Mouse (Mus musculus) liver, embryonic 14.5 days (tissue): Measurements from ENCODE around the gene Taf4. TPM values are rescaled to one million over a fixed set of nuclear protein-coding genes. Genes with fewer than 3 reads are reported as not detected.

Source experiments
- ATAC-seq: fragments of 200-750 bp; cut with Nextera tagmentation; 2 replicates; pipeline ENCODE4 v1.8.0; 2017; ENCODE audit warnings: moderate number of reproducible peaks, mild to moderate bottlenecking, moderate library complexity; ENCODE audit not compliant: insufficient read depth
- DNase-seq, 3 experiments: peaks; one replicate each; pipeline ENCODE4 v3.0.0-alpha.2; 2012 to 2013; ENCODE audit warnings: low read depth in 3 of 3, low spot score in 3 of 3
- H3K27ac ChIP-seq: fragments of 300-500 bp; sonication (generic); 2 replicates; pipeline ENCODE4 v1.5.1; 2014; ENCODE audit warnings: moderate library complexity, mild to moderate bottlenecking, control low read depth, inconsistent platforms
- H3K27me3 ChIP-seq: fragments of 300-500 bp; sonication (generic); 2 replicates; pipeline ENCODE4 v1.6.1; 2014; ENCODE audit warnings: mild to moderate bottlenecking, low read length, moderate library complexity; ENCODE audit not compliant: control insufficient read depth, insufficient read depth
- H3K36me3 ChIP-seq: fragments of 300-500 bp; sonication (generic); replicated peaks from 2 replicates; pipeline ENCODE4 v1.6.1; 2014; ENCODE audit warnings: low read depth; ENCODE audit not compliant: control insufficient read depth, insufficient read depth
- H3K4me1 ChIP-seq, 2 experiments: fragments of 200-500 bp in 1 of 2; fragments of 300-500 bp in 1 of 2; sonication (generic) in 1 of 2; replicated peaks; 2 replicates each; pipeline ENCODE4 v1.6.1; 2012 to 2014; ENCODE audit warnings: antibody characterized with exemption in 1 of 2, inconsistent platforms in 1 of 2, low read length in 1 of 2; ENCODE audit not compliant: control insufficient read depth in 2 of 2, insufficient read depth in 2 of 2
- H3K4me2 ChIP-seq: fragments of 300-500 bp; sonication (generic); 2 replicates; pipeline ENCODE4 v1.6.1; 2014; ENCODE audit warnings: low read depth, mild to moderate bottlenecking, control low read depth, moderate library complexity
- H3K4me3 ChIP-seq, 2 experiments: fragments of 200-500 bp in 1 of 2; fragments of 300-500 bp in 1 of 2; sonication (generic) in 1 of 2; 2 replicates each; pipeline ENCODE4 v1.5.1; 2012 to 2014; ENCODE audit warnings: low read depth in 2 of 2, low read length in 2 of 2, mild to moderate bottlenecking in 2 of 2, control low read depth in 1 of 2, inconsistent platforms in 1 of 2, moderate library complexity in 1 of 2; ENCODE audit not compliant: insufficient read depth in 1 of 2
- H3K9ac ChIP-seq: fragments of 300-500 bp; sonication (generic); replicated peaks from 2 replicates; pipeline ENCODE4 v1.6.1; 2014; ENCODE audit warnings: mild to moderate bottlenecking, control low read depth, moderate library complexity
- H3K9me3 ChIP-seq: fragments of 300-500 bp; sonication (generic); 2 replicates; pipeline ENCODE4 v1.6.1; 2016; ENCODE audit warnings: low read length, mixed read lengths; ENCODE audit not compliant: control insufficient read depth
- CTCF ChIP-seq: IDR thresholded peaks from 2 replicates; pipeline ENCODE4 v1.5.1; 2016; ENCODE audit warnings: antibody characterized with exemption, low read depth, control low read depth
- EP300 ChIP-seq: IDR thresholded peaks from 2 replicates; pipeline ENCODE4 v1.6.1; 2016; ENCODE audit warnings: antibody characterized with exemption, low read depth
- WGBS: fragments of 180-500 bp; shearing (Covaris S2); extraction: QIAGEN DNeasy Blood & Tissue Kit; methylation state at CpG from one replicate; pipeline ENCODE4 v1.1.7; 2014; ENCODE audit not compliant: insufficient replicate concordance; 5-methylcytosine and 5-hydroxymethylcytosine counted together
- polyA plus RNA-seq, 2 experiments: library from polyadenylated mRNA; depleted of rRNA in 1 of 2; stranded (reverse) in 1 of 2; unstranded in 1 of 2; fragments of >200 nt; fragmentation: Nextera tagmentation in 1 of 2; extraction: Ambion mirVana in 1 of 2; gene quantifications; 2 replicates each; pipeline versions ENCODE4 v1.2.1 to v1.2.3; 2012 to 2014

Taf4 gene
- polyA plus RNA-seq, 2 experiments: 2.3 to 5.7 TPM

- no peaks in the 10 kb centered on the region for H3K27me3 ChIP-seq
- H3K4me3 ChIP-seq: peak overlapping the region; percentile 51 to 87
- peak overlapping the region; percentile 48 for H3K9ac ChIP-seq
- H3K4me2 ChIP-seq: peak overlapping the region; percentile 78
- ATAC-seq (no peak), DNase-seq (no peak)
- H3K27ac ChIP-seq: no peak overlapping the region
- no peak for TF ChIP-seq EP300
- peak; percentile 17; the same call in 1 of the 2 replicates for TF ChIP-seq CTCF
- WGBS: 38% methylated on average over 8 of the region's 8 CpGs
- H3K9me3 ChIP-seq: no peaks in the 10 kb centered on the region
- no peaks in the 10 kb centered on the region for H3K36me3 ChIP-seq
- H3K4me1 ChIP-seq: peaks cover 18 to 31% of the 10 kb centered on the region in 2 experiments
Measured at GRCm38 (mm10) chr2:179973871-179974628, 2.4 kb downstream of the Taf4 start.

- H3K9me3 ChIP-seq: no peaks in the 10 kb centered on the region
- no peak overlapping the region for H3K9ac ChIP-seq
- WGBS: 32% methylated on average over 2 of the region's 2 CpGs
- H3K4me1 ChIP-seq: peaks cover 17 to 28% of the 10 kb centered on the region in 2 experiments
- no peak overlapping the region for H3K4me2 ChIP-seq
- no peak overlapping the region for H3K4me3 ChIP-seq
- no peaks in the 10 kb centered on the region for H3K36me3 ChIP-seq
- TF ChIP-seq EP300 (no peak), CTCF (no peak)
- no peak overlapping the region for H3K27ac ChIP-seq
- DNase-seq (no peak), ATAC-seq (no peak)
- no peaks in the 10 kb centered on the region for H3K27me3 ChIP-seq
Measured at GRCm38 (mm10) chr2:179972406-179972805, 4.0 kb downstream of the Taf4 start.

GRCm38 (mm10) chr2:179971891-179972290 lies 4.6 kb downstream of the Taf4 start:
- no peak overlapping the region for H3K4me2 ChIP-seq
- H3K27ac ChIP-seq: no peak overlapping the region
- ATAC-seq: no peak
- H3K36me3 ChIP-seq: no peaks in the 10 kb centered on the region
- no peak overlapping the region for H3K9ac ChIP-seq
- no peaks in the 10 kb centered on the region for H3K27me3 ChIP-seq
- H3K4me1 ChIP-seq: peaks cover 16 to 27% of the 10 kb centered on the region in 2 experiments
- no peaks in the 10 kb centered on the region for H3K9me3 ChIP-seq
- no peak for TF ChIP-seq CTCF
- TF ChIP-seq EP300: no peak
- DNase-seq: no peak
- WGBS: 55% methylated on average over 2 of the region's 2 CpGs
- H3K4me3 ChIP-seq: no peak overlapping the region

GRCm38 (mm10) chr2:179969137-179969536 lies 7.3 kb downstream of the Taf4 start:
- Histone ChIP-seq H3K9ac (no peak overlapping the region), H3K4me1 (peaks cover 10 to 25% of the 10 kb centered on the region in 2 experiments), H3K27me3 (no peaks in the 10 kb centered on the region), H3K9me3 (no peaks in the 10 kb centered on the region), H3K4me2 (no peak overlapping the region), H3K27ac (no peak overlapping the region), H3K4me3 (no peak overlapping the region), H3K36me3 (no peaks in the 10 kb centered on the region)
- DNase-seq (no peak), ATAC-seq (no peak; the same call in 1 of the 2 replicates)
- TF ChIP-seq EP300 (no peak), CTCF (no peak)
- 86% methylated on average over 3 of the region's 3 CpGs for WGBS

GRCm38 (mm10) chr2:179967633-179968032 lies 8.8 kb downstream of the Taf4 start:
- TF ChIP-seq EP300 (no peak), CTCF (no peak)
- no peak for DNase-seq
- Histone ChIP-seq H3K4me3 (no peak overlapping the region), H3K27ac (no peak overlapping the region), H3K36me3 (no peaks in the 10 kb centered on the region), H3K9ac (no peak overlapping the region), H3K9me3 (no peaks in the 10 kb centered on the region), H3K4me1 (peaks cover 3 to 17% of the 10 kb centered on the region in 2 experiments; a peak in 3 of 4 replicates), H3K27me3 (no peaks in the 10 kb centered on the region), H3K4me2 (no peak overlapping the region)
- no peak for ATAC-seq
- 56% methylated on average over 5 of the region's 5 CpGs for WGBS
